Mouse (Mus musculus) liver, adult 2 months (tissue): ENCODE measurements around the gene Tmem238.

Source experiments
- CTCF ChIP-seq: fragments of 200-500 bp; IDR thresholded peaks from 2 replicates; pipeline ENCODE4 v1.5.1; 2011; ENCODE audit warnings: low read depth, low read length, control low read depth
- POLR2A ChIP-seq: fragments of 200-500 bp; IDR thresholded peaks from 2 replicates; pipeline ENCODE4 v1.6.1; 2011; ENCODE audit warnings: low read length, control low read depth; ENCODE audit not compliant: insufficient read depth; ENCODE audit errors: extremely low read depth

- TF ChIP-seq CTCF, result no peak
- no peak for TF ChIP-seq POLR2A
These were observed 40.3 kb downstream of the Tmem238 start for GRCm38 (mm10) chr7:4749169-4749568.
